Mouse (Mus musculus): ENCODE data around the gene Atxn2l. TPM values are rescaled to one million over a fixed set of nuclear protein-coding genes. Genes with fewer than 3 reads are reported as not detected.
"Not testable (repeated sequence)": the region's sequence is repeated elsewhere in the genome, so short reads cannot be mapped to it uniquely, and the experiment has no call there.

The Atxn2l gene
- total RNA-seq, 2 experiments from 2014 or later, result 132 to 133 TPM

DNA sequence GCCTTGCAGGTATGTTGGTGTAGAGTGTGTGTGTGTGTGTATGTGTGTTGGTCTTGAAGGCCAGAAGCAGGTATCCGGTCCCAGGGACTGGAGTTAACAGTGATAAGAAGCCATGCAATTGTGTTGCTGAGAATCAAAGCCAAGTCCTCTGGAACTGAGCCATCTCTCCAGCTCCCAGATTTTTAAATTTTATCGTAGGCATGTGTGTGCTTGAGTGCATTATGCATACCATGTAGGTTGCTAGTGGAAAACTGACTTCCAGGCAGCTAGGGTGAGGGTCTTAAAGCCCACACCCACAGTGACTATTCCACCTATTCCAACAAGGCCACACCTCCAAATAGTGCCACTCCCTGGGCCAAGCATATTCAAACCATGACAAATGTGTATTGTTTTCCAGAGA is 1.7 kb upstream of the Atxn2l start:
- DNase-seq (ENCODE audit: low spot score in 2 of 2), result no peak

DNA sequence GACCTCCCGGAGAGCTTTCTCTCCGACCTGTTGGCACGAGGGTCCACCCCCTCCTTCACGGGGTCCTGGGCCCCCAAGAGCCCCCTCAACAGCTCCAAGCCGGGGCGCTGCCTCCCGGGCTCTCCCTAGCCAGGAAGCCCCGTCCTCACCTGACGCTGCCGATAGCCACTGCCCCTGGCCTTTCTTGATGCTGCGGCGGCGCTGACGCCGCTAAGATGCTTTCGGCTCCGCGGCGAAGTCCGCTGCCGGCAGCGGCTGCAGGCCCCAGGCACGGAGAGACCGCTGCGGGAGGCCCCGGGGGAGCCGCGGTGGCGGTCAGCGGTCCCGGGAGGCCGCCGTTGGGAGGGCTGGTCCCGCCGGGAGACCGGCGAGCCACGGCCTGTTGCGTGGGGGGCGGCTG is 486 bp downstream of the Atxn2l start:
- no peak for TF ChIP-seq CTCF (conservative IDR thresholded peaks at IDR 0.05)
- DNase-seq (ENCODE audit: low spot score in 2 of 2), result no peak

More for the DNA sequence above, 1.7 kb upstream of the Atxn2l start:
- no peak for TF ChIP-seq CTCF (conservative IDR thresholded peaks at IDR 0.05)
- Histone ChIP-seq H3K27ac (no peak overlapping the region), H3K4me3 (no peak overlapping the region)

DNA sequence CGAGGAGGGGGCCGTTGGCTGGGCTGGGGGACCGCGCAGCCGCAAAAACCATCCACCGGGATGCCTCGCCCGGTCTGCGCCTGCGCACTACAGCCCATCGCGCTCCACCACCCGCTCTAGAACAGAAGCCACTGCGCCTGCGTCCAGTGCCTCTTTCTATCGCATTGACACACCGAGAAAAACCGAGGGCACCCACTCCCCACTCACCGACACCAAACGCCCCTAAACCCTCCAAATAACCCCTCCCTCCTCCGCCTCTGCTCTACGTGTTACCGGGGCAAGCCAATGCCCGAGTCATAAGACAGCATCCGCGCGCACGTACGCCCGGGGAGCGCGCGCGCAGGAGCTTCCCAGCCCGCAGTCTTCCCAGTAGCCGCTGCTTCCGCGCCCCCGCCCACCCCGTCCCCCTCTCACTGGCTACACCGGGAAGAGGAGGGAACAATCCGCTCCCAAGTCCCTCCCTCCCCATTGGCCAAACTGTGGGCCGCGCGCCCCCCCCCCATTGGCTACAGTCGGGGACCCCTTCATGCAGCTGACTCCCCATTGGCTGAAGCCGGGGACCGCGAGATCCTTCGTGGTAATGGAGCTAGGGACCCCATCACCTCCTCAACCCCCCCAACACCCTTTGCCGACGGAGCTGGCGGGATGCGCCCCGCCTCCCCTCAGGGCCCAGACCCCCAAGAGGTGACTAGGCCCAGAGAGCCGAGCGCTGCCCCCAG is 1.1 kb downstream of the Atxn2l start:
- Histone ChIP-seq H3K27ac (peak overlapping the region; percentile 98), H3K4me3 (peak overlapping the region; percentile 100)
- DNase-seq (ENCODE audit: low spot score in 2 of 2), result peak; percentile 92 to 94
- no peak for TF ChIP-seq CTCF (conservative IDR thresholded peaks at IDR 0.05)

More for the DNA sequence above, 486 bp downstream of the Atxn2l start:
- H3K4me3 ChIP-seq, result peak overlapping the region; percentile 100
- H3K27ac ChIP-seq, result peak overlapping the region; percentile 98

DNA sequence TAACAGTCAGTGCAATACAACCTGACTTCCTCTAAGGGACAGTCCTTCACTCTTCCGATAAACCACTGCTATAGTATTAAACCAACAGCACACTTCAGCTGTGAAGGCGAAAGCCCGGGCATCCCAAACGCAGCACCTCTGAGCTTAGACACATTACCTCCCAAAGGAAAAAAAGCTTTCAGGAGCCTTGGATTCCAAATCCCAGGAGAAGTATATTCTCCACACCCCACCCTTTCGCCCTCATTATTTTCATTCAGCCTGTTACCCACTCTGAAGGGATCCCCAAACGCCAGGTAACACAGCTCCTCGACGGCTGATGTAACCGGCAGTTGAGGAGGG is 1.6 kb downstream of the Atxn2l start:
- peak overlapping the region; percentile 100 for H3K4me3 ChIP-seq
- no peak for DNase-seq (ENCODE audit: low spot score in 2 of 2)
- TF ChIP-seq CTCF (conservative IDR thresholded peaks at IDR 0.05), result no peak
- peak overlapping the region; percentile 98 for H3K27ac ChIP-seq

DNA sequence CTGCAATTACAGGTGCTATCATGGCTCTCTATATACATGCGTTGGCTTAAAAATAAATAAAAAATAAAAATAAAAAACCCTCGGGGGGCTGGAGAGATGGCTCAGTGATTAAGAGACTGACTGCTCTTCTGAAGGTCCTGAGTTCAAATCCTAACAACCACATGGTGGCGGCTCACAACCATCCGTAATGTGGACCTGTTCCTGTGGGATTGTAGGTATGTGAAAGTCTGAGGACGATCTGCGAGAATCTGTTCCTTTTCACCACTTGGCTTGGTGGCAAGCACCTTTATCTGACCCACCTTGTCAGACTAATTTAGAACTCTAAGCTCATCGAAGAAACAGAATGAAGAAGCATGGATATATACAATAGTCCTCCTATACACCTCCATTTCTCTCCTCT is 3.8 kb downstream of the Atxn2l start:
- no peak for DNase-seq (ENCODE audit: low spot score in 2 of 2)
- Histone ChIP-seq H3K27ac (no peak overlapping the region), H3K4me3 (no peak overlapping the region)
- TF ChIP-seq CTCF (conservative IDR thresholded peaks at IDR 0.05), result no peak

DNA sequence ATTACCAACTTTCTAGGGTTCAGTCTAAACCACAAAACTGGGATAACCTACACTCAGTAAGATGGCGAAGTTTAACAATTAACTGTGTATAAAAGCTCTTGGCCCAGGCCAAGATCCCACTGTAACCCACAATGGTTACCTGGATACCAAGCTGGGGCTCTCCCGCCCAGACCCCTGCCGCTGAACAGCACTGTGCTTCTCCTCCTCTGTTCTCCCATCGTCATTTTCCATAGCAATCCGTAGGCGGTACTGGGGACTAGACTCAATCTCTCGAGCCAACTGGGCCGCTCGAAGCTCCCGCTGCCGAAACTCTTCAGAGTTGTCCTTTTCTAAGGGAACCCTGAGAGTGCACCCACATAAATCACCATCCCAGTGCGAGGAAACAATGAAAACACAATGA is 5.3 kb downstream of the Atxn2l start:
- no peak for DNase-seq (ENCODE audit: low spot score in 2 of 2)
- TF ChIP-seq CTCF (conservative IDR thresholded peaks at IDR 0.05), result no peak
- Histone ChIP-seq H3K27ac (no peak overlapping the region), H3K4me3 (no peak overlapping the region)

DNA sequence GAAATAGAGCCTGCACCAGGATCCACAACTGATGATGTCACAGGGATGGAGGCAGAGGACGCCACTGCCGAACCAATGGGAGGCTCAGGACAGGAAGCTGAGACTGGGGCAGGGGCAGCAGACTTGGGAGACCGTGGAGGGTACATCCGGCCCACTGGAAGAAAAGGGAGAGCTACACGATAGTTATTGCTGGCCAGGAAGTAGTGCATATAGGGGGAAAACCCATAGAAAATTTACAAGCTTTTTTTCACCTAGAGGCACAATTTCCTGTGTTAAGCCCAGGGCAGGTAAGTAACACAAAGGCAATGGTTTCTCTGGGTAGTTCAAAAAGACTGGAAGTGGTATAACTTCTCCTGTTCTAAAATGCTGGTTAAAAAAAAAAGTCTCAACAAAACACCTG is 6.8 kb downstream of the Atxn2l start:
- no peak for DNase-seq (ENCODE audit: low spot score in 2 of 2)
- TF ChIP-seq CTCF (conservative IDR thresholded peaks at IDR 0.05), result no peak
- no peak overlapping the region for H3K4me3 ChIP-seq
- no peak overlapping the region for H3K27ac ChIP-seq

DNA sequence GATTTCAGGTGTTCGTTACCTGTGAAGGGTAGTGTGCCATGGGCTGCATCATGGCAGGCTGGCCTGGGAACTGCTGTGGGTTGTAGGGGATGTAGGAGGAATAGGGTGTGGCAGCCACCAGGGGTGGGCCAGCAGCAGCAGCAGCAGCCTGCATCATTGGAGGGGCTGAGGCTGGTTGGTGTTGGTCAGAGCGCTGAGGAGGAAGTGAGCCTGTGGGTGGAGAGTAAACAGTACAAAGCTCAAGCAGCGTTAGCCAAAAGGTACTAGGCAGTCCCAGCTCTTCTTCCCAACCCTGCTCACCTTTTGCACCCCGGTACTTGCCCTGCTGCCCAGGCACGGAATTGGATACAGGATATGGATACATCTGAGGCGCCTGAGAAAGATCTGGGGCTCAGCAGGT is 9.1 kb downstream of the Atxn2l start:
- TF ChIP-seq CTCF (conservative IDR thresholded peaks at IDR 0.05), result no peak
- Histone ChIP-seq H3K27ac (no peak overlapping the region), H3K4me3 (no peak overlapping the region)
- DNase-seq (ENCODE audit: low spot score in 2 of 2), result no peak

DNA sequence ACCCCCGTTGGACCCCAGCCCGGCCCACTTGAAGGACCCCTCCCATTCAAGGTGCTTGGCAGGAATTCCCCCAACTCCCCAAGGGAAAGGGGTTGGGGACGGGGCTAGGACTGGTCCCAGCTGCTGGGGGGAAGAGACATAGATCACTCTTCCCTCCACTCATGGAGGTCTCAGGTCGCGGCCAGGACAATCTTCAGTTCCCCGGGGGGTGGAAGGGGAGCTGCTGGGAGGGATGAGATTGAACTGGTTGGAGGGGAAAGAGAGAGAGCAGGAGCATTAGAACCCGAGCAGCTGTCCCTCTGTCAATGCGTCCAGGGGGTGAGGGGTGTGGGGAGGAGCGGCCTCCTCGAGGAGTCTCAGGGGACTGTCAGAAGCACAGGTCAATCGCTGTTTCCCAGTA is 11.3 kb downstream of the Atxn2l start:
- no peak overlapping the region for H3K27ac ChIP-seq
- TF ChIP-seq CTCF (conservative IDR thresholded peaks at IDR 0.05), result no peak
- DNase-seq (ENCODE audit: low spot score in 2 of 2), result no peak
- H3K4me3 ChIP-seq, result no peak overlapping the region

DNA sequence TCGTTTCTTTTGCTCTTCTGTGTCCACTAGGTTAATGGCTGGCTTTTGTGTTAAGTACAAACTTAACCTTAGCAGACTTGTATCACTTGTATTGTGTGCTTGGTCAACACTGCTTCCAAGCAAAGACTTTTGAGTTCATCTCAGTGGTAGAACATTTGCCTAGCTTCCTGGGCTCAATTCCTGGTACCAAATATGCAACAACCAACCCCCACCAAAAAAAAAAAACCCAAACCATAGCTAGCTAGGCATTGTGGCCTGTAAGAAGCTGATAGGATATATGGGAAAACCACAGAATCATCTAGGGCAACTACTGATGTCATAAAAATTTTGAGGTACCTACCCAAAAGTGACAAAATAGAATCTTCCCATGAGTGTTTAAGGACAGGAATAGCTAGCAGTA is 12.2 kb downstream of the Atxn2l start:
- Histone ChIP-seq H3K27ac (no peak overlapping the region), H3K4me3 (no peak overlapping the region)
- DNase-seq (ENCODE audit: low spot score in 2 of 2), result no peak
- TF ChIP-seq CTCF (conservative IDR thresholded peaks at IDR 0.05), result no peak

DNA sequence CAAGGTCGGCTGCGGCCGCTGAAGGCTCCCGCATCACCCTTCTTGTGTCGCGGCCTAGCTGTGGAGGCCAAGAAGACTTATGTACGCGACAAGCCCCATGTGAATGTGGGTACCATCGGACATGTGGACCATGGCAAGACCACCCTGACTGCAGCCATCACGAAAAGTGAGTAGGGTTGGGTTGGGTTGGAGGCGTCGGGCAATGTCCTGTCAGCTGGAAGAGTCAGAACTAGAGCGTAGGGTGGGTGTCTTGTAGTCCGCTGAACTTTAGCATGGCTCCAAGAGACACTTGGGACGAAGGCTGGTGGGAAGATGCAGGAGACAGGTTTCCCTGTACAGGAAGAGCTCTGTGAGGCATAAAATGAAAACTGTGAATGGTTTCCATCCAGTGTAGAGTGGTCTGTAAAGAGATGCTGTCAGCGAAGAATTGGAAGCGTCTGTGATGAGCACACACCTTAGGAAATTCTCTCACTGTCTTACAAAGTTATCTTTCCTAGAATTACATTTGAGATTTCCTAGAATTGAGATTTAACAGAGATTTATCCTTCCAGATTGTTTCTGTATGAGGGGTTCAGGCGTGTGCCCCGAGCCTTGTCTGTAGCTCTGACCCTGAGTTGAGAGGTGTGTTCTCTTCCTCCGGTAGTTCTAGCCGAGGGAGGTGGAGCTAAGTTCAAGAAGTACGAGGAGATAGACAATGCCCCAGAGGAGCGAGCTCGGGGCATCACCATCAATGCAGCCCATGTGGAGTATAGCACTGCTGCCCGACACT is 15.4 kb downstream of the Atxn2l start:
- not testable (repeated sequence) for DNase-seq (ENCODE audit: low spot score in 2 of 2)
- H3K27ac ChIP-seq, result peak overlapping the region; percentile 83
- peak overlapping the region; percentile 88 for H3K4me3 ChIP-seq

DNA sequence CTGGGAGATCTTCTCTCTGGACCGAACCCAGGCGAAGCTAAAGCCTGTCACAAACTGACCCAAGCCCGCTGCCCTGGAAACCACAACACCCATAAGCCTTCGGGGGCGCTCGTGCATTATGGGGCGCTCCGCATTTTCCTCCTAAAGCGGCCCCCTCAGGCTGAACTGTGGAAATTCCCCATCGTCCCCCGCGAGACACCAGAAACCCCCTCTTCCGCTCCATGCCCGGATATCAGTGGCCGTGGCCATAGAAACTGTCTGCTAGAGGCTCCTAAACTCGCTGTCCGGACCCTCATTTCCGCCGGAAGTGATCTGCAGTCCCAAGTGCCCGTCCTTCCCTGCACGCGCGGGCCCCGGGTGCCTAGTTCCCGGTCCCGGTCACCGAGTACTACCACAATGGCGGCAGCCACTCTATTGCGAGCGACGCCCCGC is 16.2 kb downstream of the Atxn2l start, which contains the start of gene Tufm:
Gene Tufm (plus strand): TSS at position 310 of the 432 bp plus-strand sequence.
- peak; percentile 78 for TF ChIP-seq CTCF (conservative IDR thresholded peaks at IDR 0.05)
- Histone ChIP-seq H3K4me3 (peak within 1 kb of the TSS; percentile 88), H3K27ac (peak within 1 kb of the TSS; percentile 92)
- peak; percentile 98 to 99 for DNase-seq (ENCODE audit: low spot score in 2 of 2)

DNA sequence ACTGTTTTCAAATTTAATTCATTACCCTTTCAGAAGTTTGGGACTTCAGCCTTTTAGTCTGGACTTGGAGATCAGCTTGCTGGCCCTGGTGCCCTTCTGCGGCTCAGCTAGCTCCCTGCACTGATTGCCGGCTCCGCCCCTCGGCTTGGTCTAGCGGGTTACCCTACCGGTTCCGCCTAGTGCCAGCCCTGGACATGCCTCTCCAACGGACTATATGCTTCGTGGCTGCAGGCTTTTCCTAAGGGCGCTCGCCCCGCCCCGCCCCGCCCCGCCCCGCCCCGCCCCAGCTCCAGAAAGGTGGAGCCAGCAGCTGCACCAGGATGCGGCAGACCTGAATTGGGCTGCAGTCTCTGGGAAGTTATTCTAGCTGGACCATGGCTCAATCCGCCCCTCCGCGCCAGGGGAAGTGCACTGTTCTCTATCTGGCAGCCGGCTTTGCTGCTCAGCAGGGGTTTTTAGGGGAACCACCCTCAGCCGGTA is 20.8 kb downstream of the Atxn2l start:
- peak; percentile 42 to 43 for DNase-seq (ENCODE audit: low spot score in 2 of 2)
- TF ChIP-seq CTCF (conservative IDR thresholded peaks at IDR 0.05), result no peak
- Histone ChIP-seq H3K4me3 (peak overlapping the region; percentile 49), H3K27ac (peak overlapping the region; percentile 75)

Measured in layer of hippocampus, adult 2 months (tissue).